Mouse (Mus musculus): ENCODE results near the gene Dync2h1. TPM values are rescaled to one million over a fixed set of nuclear protein-coding genes. Genes with fewer than 3 reads are reported as not detected.

The Dync2h1 gene
- polyA plus RNA-seq, 1 experiment from 2014 or later: 3.1 TPM

GRCm38 (mm10) chr9:6994275-6994674, 190.0 kb downstream of the Dync2h1 start:
- H3K9me3 ChIP-seq (ENCODE audit: control insufficient read depth): no peaks in the 10 kb centered on the region
- no peak overlapping the region for H3K4me3 ChIP-seq (ENCODE audit: low read depth, low read length)
- no peaks in the 10 kb centered on the region for H3K36me3 ChIP-seq (ENCODE audit: control insufficient read depth, insufficient read depth)
- no peaks in the 10 kb centered on the region for H3K4me1 ChIP-seq (replicated peaks; ENCODE audit: control insufficient read depth, insufficient read depth, low read length)
- ATAC-seq: no peak
- no peak for TF ChIP-seq CTCF (IDR thresholded peaks at IDR 0.05; ENCODE audit: low read depth)
- H3K9ac ChIP-seq (ENCODE audit: low read depth, low read length): no peak overlapping the region
- H3K27ac ChIP-seq (ENCODE audit: low read depth, low read length): no peak overlapping the region
- no peak overlapping the region for H3K4me2 ChIP-seq (replicated peaks; ENCODE audit: low read depth)
- no peaks in the 10 kb centered on the region for H3K27me3 ChIP-seq (replicated peaks; ENCODE audit: control insufficient read depth, insufficient read depth, low read length)

DNA sequence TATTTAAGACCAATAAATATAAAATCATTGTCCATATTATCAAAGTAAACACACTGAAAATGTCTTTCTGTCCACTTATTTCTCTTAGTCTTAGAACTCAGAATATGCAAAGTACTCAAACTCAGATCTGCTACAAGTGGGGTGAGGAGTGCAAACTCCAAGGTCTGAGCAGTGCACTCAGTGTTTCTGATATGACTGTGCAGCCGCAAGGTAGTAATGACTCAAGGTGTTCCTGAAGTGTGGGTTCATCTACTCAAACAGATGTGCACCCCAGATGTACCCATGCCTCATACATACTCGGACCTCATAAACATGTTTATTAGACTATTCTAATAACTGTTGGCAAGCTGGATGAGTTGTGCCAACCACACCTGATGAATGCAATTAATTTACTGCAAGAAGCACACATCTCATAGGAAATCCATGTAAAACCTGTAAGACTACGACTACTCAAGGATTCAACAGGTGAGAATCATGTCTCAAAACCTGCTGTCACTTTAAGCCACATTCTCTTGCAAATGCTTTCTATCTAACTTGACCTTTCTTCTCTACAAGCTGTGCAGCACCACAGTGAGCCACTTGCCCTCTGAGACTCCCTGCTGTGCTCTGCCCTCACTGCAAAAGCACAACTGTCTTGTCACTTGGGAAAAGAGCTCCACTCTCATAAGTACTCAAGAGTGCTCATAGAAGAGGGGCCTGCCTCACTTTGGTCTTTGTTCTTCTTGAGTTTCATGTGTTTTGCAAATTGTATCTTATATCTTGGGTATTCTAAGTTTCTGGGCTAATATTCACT, 195.2 kb downstream of the Dync2h1 start:
- Histone ChIP-seq H3K27me3 (replicated peaks; ENCODE audit: control insufficient read depth, insufficient read depth, low read length) (no peaks in the 10 kb centered on the region), H3K27ac (ENCODE audit: low read depth, low read length) (no peak overlapping the region), H3K4me3 (ENCODE audit: low read depth, low read length) (no peak overlapping the region), H3K36me3 (ENCODE audit: control insufficient read depth, insufficient read depth) (no peaks in the 10 kb centered on the region), H3K4me2 (replicated peaks; ENCODE audit: low read depth) (no peak overlapping the region), H3K9ac (ENCODE audit: low read depth, low read length) (no peak overlapping the region), H3K9me3 (ENCODE audit: control insufficient read depth) (no peaks in the 10 kb centered on the region), H3K4me1 (replicated peaks; ENCODE audit: control insufficient read depth, insufficient read depth, low read length) (no peaks in the 10 kb centered on the region)
- WGBS: 85% methylated on average over 3 of the region's 3 CpGs
- ATAC-seq: no peak
- TF ChIP-seq CTCF (IDR thresholded peaks at IDR 0.05; ENCODE audit: low read depth): no peak

DNA sequence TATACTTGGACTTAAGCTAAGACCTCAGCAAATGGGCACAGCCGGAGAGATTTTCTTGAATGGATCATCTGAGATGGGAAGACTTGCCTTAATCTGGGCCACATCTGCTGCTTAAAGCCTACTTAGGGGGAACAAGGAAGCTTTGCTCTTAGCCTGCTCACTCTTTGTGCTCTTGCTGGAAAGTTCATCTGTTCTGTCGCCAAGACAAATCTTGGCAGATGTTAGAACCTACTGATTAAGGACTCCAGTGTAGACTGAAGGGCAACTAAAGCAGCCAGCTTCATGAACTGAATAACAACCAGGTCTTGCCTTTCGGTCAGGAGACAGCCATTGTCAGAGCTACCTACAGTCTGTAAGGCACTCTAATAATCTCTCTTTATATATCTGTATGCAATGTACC, 198.1 kb downstream of the Dync2h1 start:
- Histone ChIP-seq H3K9ac (ENCODE audit: low read depth, low read length) (no peak overlapping the region), H3K27me3 (replicated peaks; ENCODE audit: control insufficient read depth, insufficient read depth, low read length) (no peaks in the 10 kb centered on the region), H3K27ac (ENCODE audit: low read depth, low read length) (no peak overlapping the region), H3K9me3 (ENCODE audit: control insufficient read depth) (no peaks in the 10 kb centered on the region), H3K36me3 (ENCODE audit: control insufficient read depth, insufficient read depth) (no peaks in the 10 kb centered on the region), H3K4me2 (replicated peaks; ENCODE audit: low read depth) (no peak overlapping the region), H3K4me3 (ENCODE audit: low read depth, low read length) (no peak overlapping the region), H3K4me1 (replicated peaks; ENCODE audit: control insufficient read depth, insufficient read depth, low read length) (no peaks in the 10 kb centered on the region)
- no peak for ATAC-seq
- 94% methylated on average over 3 of the region's 3 CpGs for WGBS
- TF ChIP-seq CTCF (IDR thresholded peaks at IDR 0.05; ENCODE audit: low read depth): no peak

DNA sequence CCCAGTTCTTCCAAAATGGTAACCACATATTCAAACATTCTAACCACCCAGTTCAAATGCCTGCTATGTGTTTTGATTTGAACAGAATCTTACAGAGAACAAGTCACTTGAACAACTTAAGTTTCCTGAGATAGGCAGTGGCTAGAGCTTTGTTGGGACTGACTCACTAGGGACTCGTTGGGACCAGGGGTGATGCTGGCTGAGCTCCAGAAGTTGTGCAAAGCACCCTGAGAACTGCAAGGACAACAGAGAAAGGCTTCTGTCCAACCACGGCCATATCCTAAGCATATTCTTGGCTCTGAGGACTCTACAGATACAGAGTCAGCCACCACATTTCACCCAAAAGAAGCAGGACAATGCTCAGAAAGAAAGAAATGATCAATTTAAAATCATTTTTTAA, 215.1 kb downstream of the Dync2h1 start:
- Histone ChIP-seq H3K36me3 (ENCODE audit: control insufficient read depth, insufficient read depth) (no peaks in the 10 kb centered on the region), H3K27ac (ENCODE audit: low read depth, low read length) (no peak overlapping the region), H3K4me1 (replicated peaks; ENCODE audit: control insufficient read depth, insufficient read depth, low read length) (no peaks in the 10 kb centered on the region), H3K9me3 (ENCODE audit: control insufficient read depth) (no peaks in the 10 kb centered on the region), H3K9ac (ENCODE audit: low read depth, low read length) (no peak overlapping the region), H3K4me2 (replicated peaks; ENCODE audit: low read depth) (no peak overlapping the region), H3K4me3 (ENCODE audit: low read depth, low read length) (no peak overlapping the region), H3K27me3 (replicated peaks; ENCODE audit: control insufficient read depth, insufficient read depth, low read length) (no peaks in the 10 kb centered on the region)
- ATAC-seq: no peak
- no peak for TF ChIP-seq CTCF (IDR thresholded peaks at IDR 0.05; ENCODE audit: low read depth)
- WGBS: 73% methylated on average over 2 of the region's 2 CpGs

DNA sequence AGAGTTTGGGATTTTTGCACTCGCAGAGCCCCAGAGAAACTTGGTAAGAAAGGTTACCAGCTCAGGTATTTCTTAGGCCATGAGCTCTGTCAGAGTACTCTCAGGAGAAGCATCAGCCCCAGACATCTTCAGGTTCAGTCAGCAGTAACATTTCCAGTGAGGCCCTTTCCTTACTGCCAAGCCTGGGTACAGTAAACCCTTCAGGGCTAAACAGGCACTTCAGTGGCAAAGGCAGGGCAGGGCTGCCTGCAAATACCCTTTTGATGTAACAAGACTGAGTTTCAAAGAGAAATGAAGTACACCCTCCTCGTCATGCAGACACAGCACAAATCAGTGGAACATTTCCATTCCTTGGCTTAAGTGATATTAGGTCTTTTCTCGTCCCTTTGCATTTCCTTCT, 219.2 kb downstream of the Dync2h1 start:
- ATAC-seq: no peak
- Histone ChIP-seq H3K27ac (ENCODE audit: low read depth, low read length) (no peak overlapping the region), H3K27me3 (replicated peaks; ENCODE audit: control insufficient read depth, insufficient read depth, low read length) (no peaks in the 10 kb centered on the region), H3K4me2 (replicated peaks; ENCODE audit: low read depth) (no peak overlapping the region), H3K9ac (ENCODE audit: low read depth, low read length) (no peak overlapping the region), H3K4me1 (replicated peaks; ENCODE audit: control insufficient read depth, insufficient read depth, low read length) (no peaks in the 10 kb centered on the region), H3K36me3 (ENCODE audit: control insufficient read depth, insufficient read depth) (no peaks in the 10 kb centered on the region), H3K9me3 (ENCODE audit: control insufficient read depth) (no peaks in the 10 kb centered on the region), H3K4me3 (ENCODE audit: low read depth, low read length) (no peak overlapping the region)
- TF ChIP-seq CTCF (IDR thresholded peaks at IDR 0.05; ENCODE audit: low read depth): no peak
- 89% methylated on average over 3 of the region's 3 CpGs for WGBS

DNA sequence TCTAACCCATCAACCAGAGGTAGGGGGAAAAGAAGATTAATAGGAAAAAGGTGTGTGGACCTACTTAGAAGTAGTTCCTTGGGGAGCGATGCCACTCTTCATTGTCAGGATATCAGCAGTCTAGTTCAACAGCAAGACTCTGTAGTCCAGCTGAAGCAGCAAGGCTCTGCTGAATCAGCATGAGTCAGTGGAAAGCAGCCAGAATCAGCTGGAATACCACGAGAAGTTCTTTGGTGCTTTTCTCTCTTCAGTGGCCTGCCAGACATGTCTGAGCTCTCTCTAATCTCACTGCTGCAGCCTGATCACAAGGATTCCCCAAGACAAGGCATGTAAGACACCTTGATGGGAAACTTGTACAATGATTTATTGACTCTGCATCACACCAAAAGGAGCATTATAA, 225.9 kb downstream of the Dync2h1 start:
- no peaks in the 10 kb centered on the region for H3K27me3 ChIP-seq (replicated peaks; ENCODE audit: control insufficient read depth, insufficient read depth, low read length)
- no peak for ATAC-seq
- no peaks in the 10 kb centered on the region for H3K36me3 ChIP-seq (ENCODE audit: control insufficient read depth, insufficient read depth)
- no peak overlapping the region for H3K9ac ChIP-seq (ENCODE audit: low read depth, low read length)
- WGBS: 73% methylated on average over 2 of the region's 2 CpGs
- no peaks in the 10 kb centered on the region for H3K4me1 ChIP-seq (replicated peaks; ENCODE audit: control insufficient read depth, insufficient read depth, low read length)
- TF ChIP-seq CTCF (IDR thresholded peaks at IDR 0.05; ENCODE audit: low read depth): no peak
- H3K9me3 ChIP-seq (ENCODE audit: control insufficient read depth): no peaks in the 10 kb centered on the region
- H3K27ac ChIP-seq (ENCODE audit: low read depth, low read length): no peak overlapping the region
- H3K4me3 ChIP-seq (ENCODE audit: low read depth, low read length): no peak overlapping the region
- no peak overlapping the region for H3K4me2 ChIP-seq (replicated peaks; ENCODE audit: low read depth)
